Mouse (Mus musculus) ES-E14 (cell line): ENCODE measurements around the gene Rgs10. TPM values are rescaled to one million over a fixed set of nuclear protein-coding genes. Genes with fewer than 3 reads are reported as not detected.

Source experiments
- DNase-seq: peaks from one replicate; pipeline ENCODE4 v3.0.0-alpha.2; 2013; ENCODE audit warnings: low read depth, low spot score
- H3K27ac ChIP-seq: 2 replicates; pipeline ENCODE4 v1.5.1; 2012; ENCODE audit warnings: low read depth, mild to moderate bottlenecking, low read length, moderate library complexity, mixed read lengths; ENCODE audit not compliant: poor library complexity, insufficient read depth, severe bottlenecking
- H3K36me3 ChIP-seq: 2 replicates; pipeline ENCODE4 v1.6.1; 2012; ENCODE audit warnings: mild to moderate bottlenecking, low read length, moderate library complexity, mixed read lengths; ENCODE audit not compliant: control insufficient read depth, poor library complexity, insufficient read depth, severe bottlenecking
- H3K4me1 ChIP-seq, 2 experiments: fragments of 150-350 bp in 1 of 2; sonication (generic) in 1 of 2; 2 replicates each; pipeline ENCODE4 v1.6.1; 2012; ENCODE audit warnings: low read length in 2 of 2, mild to moderate bottlenecking in 1 of 2, mixed read lengths in 1 of 2; ENCODE audit not compliant: control insufficient read depth in 2 of 2, insufficient read depth in 2 of 2, poor library complexity in 1 of 2
- H3K4me3 ChIP-seq, 2 experiments: fragments of 150-350 bp in 1 of 2; sonication (generic) in 1 of 2; 2 replicates each; pipeline ENCODE4 v1.5.1; 2012; ENCODE audit warnings: low read length in 2 of 2, low read depth in 1 of 2, mild to moderate bottlenecking in 1 of 2, mixed read lengths in 1 of 2; ENCODE audit not compliant: insufficient read depth in 1 of 2, poor library complexity in 1 of 2, severe bottlenecking in 1 of 2
- H3K9ac ChIP-seq: 2 replicates; pipeline ENCODE4 v1.6.1; 2012; ENCODE audit warnings: low read depth, mild to moderate bottlenecking, low read length, mixed read lengths; ENCODE audit not compliant: poor library complexity, insufficient read depth, severe bottlenecking
- H3K9me3 ChIP-seq: fragments of 150-350 bp; sonication (generic); 2 replicates; pipeline ENCODE4 v1.6.1; 2012; ENCODE audit warnings: low read depth, mild to moderate bottlenecking, low read length; ENCODE audit not compliant: control insufficient read depth, insufficient read depth
- CHD2 ChIP-seq: IDR thresholded peaks from 2 replicates; pipeline ENCODE4 v1.6.1; 2014; ENCODE audit warnings: mild to moderate bottlenecking, low read depth, low read length, inconsistent platforms
- HCFC1 ChIP-seq: IDR thresholded peaks from 2 replicates; pipeline ENCODE4 v1.6.1; 2012; ENCODE audit warnings: low read length, inconsistent platforms, borderline replicate concordance; ENCODE audit not compliant: insufficient read depth
- MAFK ChIP-seq: IDR thresholded peaks from 2 replicates; pipeline ENCODE4 v1.6.1; 2014; ENCODE audit warnings: mild to moderate bottlenecking, low read depth, low read length, inconsistent platforms; ENCODE audit not compliant: insufficient read depth
- ZC3H11A ChIP-seq: IDR thresholded peaks from 2 replicates; pipeline ENCODE4 v1.6.1; 2012; ENCODE audit warnings: low read depth, mild to moderate bottlenecking, inconsistent platforms, low read length, borderline replicate concordance
- ZNF384 ChIP-seq: IDR thresholded peaks from 2 replicates; pipeline ENCODE4 v1.6.1; 2012; ENCODE audit warnings: low read depth, low read length, inconsistent platforms
- in situ Hi-C, 2 experiments: fragments of 600-800 bp; cut with MboI; formaldehyde crosslinking; loops; one replicate each; pipeline ENCODE4 v1.15.1; 2025; ENCODE audit warnings: low sequenced_read_pairs in 2 of 2, inconsistent platforms in 1 of 2; ENCODE audit not compliant: unreplicated experiment in 2 of 2
- total RNA-seq: library from RNA; depleted of rRNA; stranded (reverse); fragments of 300-350 nt; gene quantifications from 2 replicates; pipeline ENCODE4 v1.2.3, GENCODE M21; 2012

Gene Rgs10
- total RNA-seq, 1 experiment = 6.2 TPM

- H3K9ac ChIP-seq = no peak overlapping the region
- no peaks in the 10 kb centered on the region for H3K36me3 ChIP-seq
- no peak overlapping the region for H3K4me3 ChIP-seq
- DNase-seq = no peak
- TF ChIP-seq MAFK (no peak), ZC3H11A (no peak), CHD2 (no peak), ZNF384 (no peak), HCFC1 (no peak)
- peaks cover 0 to 10% of the 10 kb centered on the region in 2 experiments; a peak in 2 of 4 replicates for H3K4me1 ChIP-seq
- in situ Hi-C loops = no loop called here
- H3K27ac ChIP-seq = no peak overlapping the region
- H3K9me3 ChIP-seq = no peaks in the 10 kb centered on the region
These were observed 63.1 kb downstream of the Rgs10 start for GRCm38 (mm10) chr7:128355463-128355862.

DNA sequence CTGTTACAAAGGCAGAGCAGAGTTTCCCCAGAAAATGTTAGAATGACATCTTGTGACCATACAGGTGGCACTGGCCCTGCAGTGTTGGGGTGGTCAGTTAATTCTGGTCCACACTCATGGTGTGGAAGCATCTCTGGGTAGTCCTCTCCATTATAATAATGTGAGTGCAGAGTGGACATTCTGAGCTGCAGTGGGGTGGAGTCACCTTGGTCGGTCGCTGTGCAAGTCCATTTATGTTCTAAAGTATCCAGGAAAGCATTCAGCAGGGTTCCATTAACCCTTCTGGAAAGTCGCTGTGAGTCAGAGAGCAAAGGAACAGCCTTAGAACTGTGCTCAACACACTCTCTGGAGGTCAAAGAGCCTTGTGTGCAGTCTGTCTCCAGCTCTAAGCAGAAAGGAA, 65.8 kb downstream of the Rgs10 start:
- TF ChIP-seq MAFK (no peak), ZC3H11A (no peak), CHD2 (no peak), HCFC1 (no peak), ZNF384 (no peak)
- no peak for DNase-seq
- in situ Hi-C loops = no loop called here

DNA sequence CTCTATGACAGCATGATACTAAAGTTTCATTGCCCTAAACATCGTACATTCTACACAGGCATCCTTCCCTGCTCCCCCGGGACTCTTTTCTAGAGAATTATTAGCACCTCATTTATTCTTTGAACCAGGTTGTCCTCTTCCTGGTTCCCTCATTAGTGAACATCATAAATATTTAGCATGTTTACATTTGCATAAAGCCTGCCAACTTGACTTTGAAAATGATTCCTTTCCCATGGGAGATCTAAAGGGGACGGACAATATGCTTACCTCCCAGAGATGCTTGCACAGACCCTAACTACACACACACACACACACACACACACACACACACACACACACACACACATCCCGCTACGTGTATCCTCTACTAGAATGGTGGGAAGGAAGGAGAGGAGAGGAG, 67.4 kb downstream of the Rgs10 start:
- Histone ChIP-seq H3K9ac (no peak overlapping the region), H3K4me3 (no peak overlapping the region), H3K36me3 (no peaks in the 10 kb centered on the region), H3K27ac (no peak overlapping the region), H3K9me3 (no peaks in the 10 kb centered on the region), H3K4me1 (no peaks in the 10 kb centered on the region)
- in situ Hi-C loops = no loop called here
- no peak for DNase-seq
- TF ChIP-seq CHD2 = no peak
- TF ChIP-seq MAFK = no peak
- no peak for TF ChIP-seq HCFC1
- TF ChIP-seq ZC3H11A = no peak
- no peak for TF ChIP-seq ZNF384

More for the DNA sequence above, 65.8 kb downstream of the Rgs10 start:
- Histone ChIP-seq H3K4me3 (no peak overlapping the region), H3K36me3 (no peaks in the 10 kb centered on the region), H3K9ac (no peak overlapping the region), H3K4me1 (peaks cover 0 to 8% of the 10 kb centered on the region in 2 experiments; a peak in 2 of 4 replicates), H3K9me3 (no peaks in the 10 kb centered on the region), H3K27ac (no peak overlapping the region)

DNA sequence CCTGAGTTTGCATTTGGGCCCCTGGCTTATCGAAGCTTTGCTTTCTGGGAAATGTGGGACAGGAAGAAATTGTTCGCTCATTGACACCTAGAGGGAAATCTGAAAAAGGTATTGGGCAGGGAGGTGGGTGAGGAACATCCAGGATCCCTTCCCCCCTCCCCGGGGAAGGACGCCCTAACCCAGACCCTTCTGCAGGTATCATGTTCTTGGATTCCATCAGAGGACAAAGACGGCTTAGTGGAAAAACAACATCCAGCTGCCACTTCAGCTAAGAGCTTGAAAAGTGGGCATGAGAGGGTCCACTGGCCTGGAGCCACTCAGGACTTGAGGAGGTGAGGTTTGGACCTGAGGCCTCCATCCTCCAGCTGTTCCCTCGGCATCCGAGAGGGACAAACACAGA, 68.2 kb downstream of the Rgs10 start:
- H3K9ac ChIP-seq = no peak overlapping the region
- H3K4me3 ChIP-seq = no peak overlapping the region
- TF ChIP-seq CHD2 = no peak
- no peak for TF ChIP-seq MAFK
- TF ChIP-seq HCFC1 = no peak
- no peak for TF ChIP-seq ZNF384
- TF ChIP-seq ZC3H11A = no peak
- no peaks in the 10 kb centered on the region for H3K9me3 ChIP-seq
- no peaks in the 10 kb centered on the region for H3K4me1 ChIP-seq
- DNase-seq = no peak
- no peak overlapping the region for H3K27ac ChIP-seq
- no peaks in the 10 kb centered on the region for H3K36me3 ChIP-seq
- in situ Hi-C loops = no loop called here

- TF ChIP-seq ZNF384 (no peak), MAFK (no peak)
- H3K27ac ChIP-seq = no peak overlapping the region
- no peak overlapping the region for H3K4me3 ChIP-seq
- no peaks in the 10 kb centered on the region for H3K9me3 ChIP-seq
- no peaks in the 10 kb centered on the region for H3K4me1 ChIP-seq
- in situ Hi-C loops = no loop called here
- DNase-seq = no peak
- no peak overlapping the region for H3K9ac ChIP-seq
- H3K36me3 ChIP-seq = no peaks in the 10 kb centered on the region
These were observed 68.8 kb downstream of the Rgs10 start for GRCm38 (mm10) chr7:128349751-128350150.
